Mouse (Mus musculus) cortical plate, adult 2 months (tissue): ENCODE measurements around the gene Ldlrad3.

Experiments
- CTCF ChIP-seq: fragments of 200-500 bp; IDR thresholded peaks from 2 replicates; pipeline ENCODE4 v1.5.1; 2011; ENCODE audit warnings: mild to moderate bottlenecking, control low read depth, low read length; ENCODE audit not compliant: insufficient read depth; ENCODE audit errors: extremely low read depth
- POLR2A ChIP-seq: fragments of 200-500 bp; IDR thresholded peaks from 2 replicates; pipeline ENCODE4 v1.6.1; 2011; ENCODE audit warnings: mild to moderate bottlenecking, low read length, control low read depth; ENCODE audit not compliant: insufficient read depth; ENCODE audit errors: extremely low read depth

DNA sequence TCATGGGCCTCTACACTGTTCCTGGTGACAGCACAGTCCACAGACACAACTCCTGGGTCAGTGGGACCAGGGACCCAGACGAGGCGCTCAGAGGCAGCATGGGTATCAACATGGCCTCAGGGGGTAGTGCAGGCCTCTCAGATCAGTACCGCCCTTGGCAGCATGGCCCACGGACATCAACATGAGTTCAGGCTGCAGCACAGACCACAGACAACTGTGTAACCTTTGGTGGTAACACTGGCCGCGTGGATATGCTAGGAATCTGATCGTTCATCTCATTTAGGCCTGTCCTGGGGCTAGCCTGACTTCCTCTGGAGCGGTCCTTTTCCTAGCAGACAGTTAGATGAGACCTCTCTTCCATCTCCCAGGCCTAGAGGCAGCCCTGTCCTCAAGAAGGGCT lies 41.7 kb upstream of the Ldlrad3 start:
- TF ChIP-seq CTCF (no peak), POLR2A (no peak)
